Mouse (Mus musculus) MN1 (cell line): ENCODE results near the gene Actl6b.
A peak's percentile ranks its signal among the peaks of the same experiment; 100 is the strongest.

Source experiments
- DNase-seq: peaks from one replicate; pipeline ENCODE4 v3.0.0-alpha.2; 2016; ENCODE audit warnings: low spot score

The Actl6b gene

GRCm38 (mm10) chr5:137553411-137553837 lies at the start of gene Actl6b:
Gene Actl6b (plus strand): TSS chr5:137553517.
- DNase-seq: peak; percentile 94

- DNase-seq: no peak
These were observed 49.3 kb upstream of the Actl6b start for GRCm38 (mm10) chr5:137504041-137504440.

GRCm38 (mm10) chr5:137510014-137510501 lies 43.3 kb upstream of the Actl6b start:
- peak; percentile 84 for DNase-seq

GRCm38 (mm10) chr5:137510573-137511390 lies 42.5 kb upstream of the Actl6b start:
- DNase-seq: no peak

GRCm38 (mm10) chr5:137511706-137512105 lies 41.6 kb upstream of the Actl6b start:
- DNase-seq: no peak

GRCm38 (mm10) chr5:137512847-137513794 lies 40.2 kb upstream of the Actl6b start:
- DNase-seq: peak; percentile 65

GRCm38 (mm10) chr5:137513951-137514721 lies 39.2 kb upstream of the Actl6b start:
- DNase-seq: no peak

- DNase-seq: no peak
These were observed 38.5 kb upstream of the Actl6b start for GRCm38 (mm10) chr5:137514811-137515210.

GRCm38 (mm10) chr5:137518436-137518835 lies 34.9 kb upstream of the Actl6b start, which contains the start of gene Gigyf1:
Gene Gigyf1 (plus strand): TSS chr5:137518548.
- DNase-seq: peak; percentile 59

GRCm38 (mm10) chr5:137519691-137520550 lies 33.4 kb upstream of the Actl6b start:
- DNase-seq: no peak

- no peak for DNase-seq
These were observed 31.5 kb upstream of the Actl6b start for GRCm38 (mm10) chr5:137521861-137522260.

GRCm38 (mm10) chr5:137522711-137523110 lies 30.6 kb upstream of the Actl6b start:
- DNase-seq: no peak

GRCm38 (mm10) chr5:137523396-137524250 lies 29.7 kb upstream of the Actl6b start:
- no peak for DNase-seq

GRCm38 (mm10) chr5:137524251-137524515 lies 29.1 kb upstream of the Actl6b start:
- DNase-seq: no peak

- no peak for DNase-seq
These were observed 28.6 kb upstream of the Actl6b start for GRCm38 (mm10) chr5:137524671-137525070.

GRCm38 (mm10) chr5:137525511-137525910 lies 27.8 kb upstream of the Actl6b start:
- no peak for DNase-seq

GRCm38 (mm10) chr5:137526192-137526936 lies 27.0 kb upstream of the Actl6b start:
- DNase-seq: peak; percentile 81

GRCm38 (mm10) chr5:137527413-137527812 lies 25.9 kb upstream of the Actl6b start:
- DNase-seq: no peak

GRCm38 (mm10) chr5:137528247-137528968 lies 24.9 kb upstream of the Actl6b start:
- DNase-seq: no peak
